Mouse (Mus musculus): ENCODE measurements at regions not wholly inside any gene's neighbourhood (a gene's known extent, or its start where the extent isn't known, plus 50 kb on each side); places are given as distances from the start of the nearest gene placed in this dataset.

DNA sequence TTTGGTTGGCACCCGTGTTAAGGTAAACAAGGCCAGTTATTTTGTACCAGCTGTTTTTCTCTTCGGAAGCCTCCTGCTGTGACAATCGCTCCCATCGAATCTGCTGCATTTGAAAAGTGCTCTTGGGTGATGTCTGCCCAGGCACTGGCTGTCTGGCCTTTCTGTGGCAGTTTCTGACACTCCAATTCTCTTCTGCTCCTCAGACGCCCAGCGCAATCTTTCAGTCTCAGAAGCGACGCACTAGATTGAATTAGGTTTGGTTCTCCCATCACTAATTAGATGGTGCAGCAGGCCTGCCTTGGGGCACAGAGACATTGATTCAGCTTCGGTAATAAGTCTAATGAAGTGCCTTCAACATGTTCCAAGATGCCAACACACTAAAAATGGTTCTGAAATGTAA lies 197.7 kb upstream of the Zc3h12c start:
- TF ChIP-seq CTCF (IDR thresholded peaks at IDR 0.05; ENCODE audit: low read depth, low read length) = no peak
- TF ChIP-seq GATA1 (IDR thresholded peaks at IDR 0.05; ENCODE audit: borderline replicate concordance, low read length) = no peak
- TF ChIP-seq POLR2AphosphoS5 (IDR thresholded peaks at IDR 0.05; ENCODE audit: insufficient replicate concordance, low read depth, low read length) = no peak
- no peak for TF ChIP-seq TAL1 (conservative IDR thresholded peaks at IDR 0.05; ENCODE audit: low read depth, low read length)

All from G1E (cell line).